Mouse (Mus musculus) central nervous system, embryonic 18 days (tissue): Measurements from ENCODE around the gene Armh4. TPM values are rescaled to one million over a fixed set of nuclear protein-coding genes. Genes with fewer than 3 reads are reported as not detected.

Experiments
- polyA plus RNA-seq: library from polyadenylated mRNA; depleted of rRNA; stranded (reverse); fragments of >200 nt; gene quantifications from 2 replicates; pipeline ENCODE4 v1.2.3, GENCODE M21; 2012; rRNA removed

Gene Armh4
- polyA plus RNA-seq, result 9.1 and 10.3 TPM in 2 replicates

DNA sequence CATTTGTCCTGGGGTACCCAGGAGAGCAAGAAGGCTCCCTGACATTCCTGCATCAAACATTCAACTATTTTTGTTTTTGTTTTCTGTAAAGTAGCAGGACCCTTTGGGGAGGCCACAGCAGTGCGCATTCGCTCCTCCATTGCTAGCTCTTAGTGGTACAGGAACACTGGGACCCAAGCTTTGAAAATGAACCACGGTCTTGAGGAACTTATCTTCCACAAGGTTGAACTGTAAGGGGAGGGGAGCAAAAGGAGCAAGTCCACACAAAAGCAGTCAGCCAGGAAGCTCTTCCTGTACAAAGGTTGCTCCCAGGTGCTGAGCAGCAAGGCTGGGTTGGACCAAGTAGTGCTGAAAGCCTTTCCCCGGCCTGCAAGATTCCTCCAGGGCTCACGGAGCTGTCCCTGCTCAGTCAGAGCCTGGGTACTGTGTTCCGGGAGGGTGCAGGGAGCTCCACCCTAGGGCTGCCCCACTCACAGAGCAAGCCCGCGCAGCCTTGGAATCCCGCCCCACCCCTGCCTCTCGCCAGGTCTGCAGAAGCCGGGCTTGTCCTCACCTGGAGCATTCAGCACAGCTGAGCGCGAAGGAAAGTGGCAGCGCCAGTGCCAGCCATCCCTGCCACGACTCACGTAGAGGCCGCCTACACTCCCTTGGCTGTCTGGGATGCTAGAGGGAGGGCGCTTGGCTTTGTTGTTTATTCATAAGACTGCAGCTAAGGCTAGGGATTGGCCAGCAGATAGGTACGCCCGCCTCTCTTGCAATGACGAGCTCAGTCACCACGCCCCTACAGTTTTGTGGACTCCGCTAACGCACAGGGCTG, at the start of gene Armh4:
Gene Armh4 (minus strand): TSS at position 669 of the 817 bp plus-strand sequence.

Other genes with a start within 250 kb of the Armh4 start
- not detected in 2 replicates for gene Olfr722, start 118.6 kb upstream of the Armh4 start, polyA plus RNA-seq
- not detected in 2 replicates for gene Olfr723, start 148.4 kb upstream of the Armh4 start, polyA plus RNA-seq
- not detected in 2 replicates for gene Olfr724, start 179.9 kb upstream of the Armh4 start, polyA plus RNA-seq